Mouse (Mus musculus) T-helper 17 cell (primary cell): ENCODE measurements around the gene Dyrk1a.

ENCODE experiments used
- in situ Hi-C, 2 experiments: fragments of 300-600 bp; cut with MboI, MseI; formaldehyde crosslinking; loops; 1 replicate in 1 of 2; 2 replicates in 1 of 2; pipeline ENCODE4 v1.15.1; 2025; ENCODE audit warnings: high pct_unique_total_duplicates in 2 of 2

Gene Dyrk1a

DNA sequence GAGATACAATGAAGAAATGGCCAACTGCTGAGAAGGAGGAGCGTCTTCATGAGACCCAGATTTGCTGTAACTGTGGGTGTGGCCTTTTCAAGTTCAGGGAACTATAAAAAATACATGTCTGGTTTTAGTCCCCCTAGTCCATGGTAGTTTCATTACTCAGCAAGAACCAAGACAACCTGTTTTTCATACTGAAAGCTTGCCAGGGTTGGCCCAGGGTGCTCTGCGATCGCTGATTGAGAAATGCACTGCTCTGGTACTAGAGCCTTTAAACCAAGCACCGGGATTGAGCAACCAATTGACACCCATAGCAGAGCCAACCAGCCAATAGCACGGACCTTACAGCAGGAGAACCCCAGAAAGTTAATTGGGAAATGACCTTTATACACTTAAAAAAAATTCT, 13.6 kb upstream of the Dyrk1a start:
- in situ Hi-C loops: loop anchor here in 1 of 2 experiments (5.0 kb wide), 1 partner anchor 61 kb away; no protein-coding TSS in a partner anchor

DNA sequence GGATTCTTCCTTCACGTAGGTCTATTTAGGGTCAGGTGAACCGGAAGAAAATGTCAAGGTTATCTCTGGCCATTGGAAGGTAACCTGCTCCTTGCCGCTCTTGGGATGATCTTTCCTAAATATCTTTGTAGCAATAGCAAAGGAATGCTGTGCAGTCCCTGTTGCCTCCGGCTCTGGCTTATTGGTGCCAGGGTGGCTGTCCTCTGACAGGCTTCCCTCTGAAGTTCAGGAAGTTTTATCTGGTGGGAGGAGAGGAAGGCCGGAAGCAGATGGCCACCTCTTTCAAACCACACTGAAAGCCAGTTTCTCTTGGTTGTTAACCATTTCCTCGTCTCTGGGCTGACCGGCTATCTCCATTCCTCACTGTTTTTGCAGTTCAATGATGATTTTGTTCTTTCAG, 10.5 kb upstream of the Dyrk1a start:
- in situ Hi-C loops: loop anchor here in 1 of 2 experiments (5.0 kb wide), 1 partner anchor 58 kb away; no protein-coding TSS in a partner anchor

DNA sequence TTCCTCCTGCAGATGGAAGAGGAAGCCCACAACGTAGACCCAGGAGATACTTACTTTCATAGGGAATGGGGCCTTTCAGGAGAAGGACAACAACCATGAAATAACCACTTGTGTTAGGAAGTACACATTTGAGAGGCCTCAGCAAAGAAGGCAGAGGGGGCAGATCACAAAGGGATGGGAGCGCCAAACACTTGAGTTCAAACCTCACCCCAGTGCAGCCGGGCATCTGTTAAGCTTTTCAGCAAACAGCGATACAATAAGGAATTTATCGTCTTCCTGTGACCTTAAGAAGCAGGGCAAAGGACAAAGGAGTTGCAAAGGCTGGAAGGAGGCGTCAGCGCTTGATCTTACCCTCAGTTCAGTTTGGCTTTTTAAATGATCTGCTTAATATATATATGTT, 10.0 kb upstream of the Dyrk1a start:
- in situ Hi-C loops: loop anchor here (5.0 kb wide), 2 partner anchors 32 to 58 kb away; partner anchors contain the start of gene Vps26c (in 2 of the 2)

GRCm38 (mm10) chr16:94560618-94561017, 9.2 kb upstream of the Dyrk1a start:
- in situ Hi-C loops: loop anchor here (5.0 kb wide), 1 partner anchor 33 kb away; the partner anchor contains the start of gene Vps26c (in 2 of the 2)

GRCm38 (mm10) chr16:94566124-94566523, 3.7 kb upstream of the Dyrk1a start:
- in situ Hi-C loops: no loop called here

DNA sequence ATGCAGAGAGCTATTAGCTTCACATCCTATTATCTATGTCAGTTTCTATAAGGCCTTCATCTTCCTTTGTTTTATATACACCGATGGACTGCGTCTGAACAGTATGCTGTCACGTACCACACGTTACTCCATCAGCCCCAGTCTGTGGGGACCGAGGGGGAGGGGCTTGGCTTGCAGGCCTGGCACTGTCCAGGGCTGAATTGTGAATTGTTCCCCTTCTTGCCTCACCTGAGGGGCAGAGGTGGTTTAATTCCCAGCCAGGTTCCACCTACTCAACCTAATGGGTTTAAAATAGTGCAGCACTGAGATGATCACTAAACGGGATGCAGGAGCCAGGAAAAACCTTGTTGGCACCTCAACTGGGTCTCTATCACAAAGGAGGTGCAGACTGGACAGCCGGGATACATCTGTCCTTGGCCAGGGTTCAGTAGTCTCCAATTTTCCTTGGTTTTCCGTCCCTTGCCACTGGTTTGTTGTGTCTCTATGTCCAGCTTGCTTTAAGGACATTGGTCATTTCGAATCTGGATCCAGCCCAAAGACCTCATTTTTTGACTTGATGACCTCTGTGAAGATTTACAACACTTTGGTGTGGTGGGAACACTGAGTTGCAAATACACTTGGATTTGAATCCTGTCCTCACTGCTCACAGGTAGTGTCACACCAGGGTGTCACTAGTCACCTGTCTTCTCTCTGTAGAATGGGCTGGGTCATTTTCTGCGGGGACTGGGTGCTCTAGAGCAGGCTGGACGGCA, 2.8 kb upstream of the Dyrk1a start:
- in situ Hi-C loops: no loop called here

DNA sequence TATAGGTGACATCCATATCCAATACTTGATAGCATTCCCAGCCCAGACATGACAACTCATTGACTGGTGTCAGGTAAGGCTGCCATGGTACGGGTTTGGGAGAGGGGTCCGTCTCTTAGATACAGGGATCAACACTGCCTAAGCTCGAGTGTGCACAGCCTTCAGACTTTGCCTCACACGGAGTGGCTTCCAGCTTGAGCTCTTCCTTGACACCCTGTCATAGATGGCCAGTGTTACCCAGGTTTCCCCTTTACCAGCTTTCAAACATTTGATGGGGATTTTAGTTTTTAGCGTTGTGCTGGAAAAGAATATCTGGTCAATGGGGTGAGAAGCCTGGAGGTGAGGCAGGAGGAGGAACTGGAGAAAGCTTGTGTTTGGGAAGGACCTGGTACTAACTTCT, 2.1 kb upstream of the Dyrk1a start:
- in situ Hi-C loops: no loop called here

DNA sequence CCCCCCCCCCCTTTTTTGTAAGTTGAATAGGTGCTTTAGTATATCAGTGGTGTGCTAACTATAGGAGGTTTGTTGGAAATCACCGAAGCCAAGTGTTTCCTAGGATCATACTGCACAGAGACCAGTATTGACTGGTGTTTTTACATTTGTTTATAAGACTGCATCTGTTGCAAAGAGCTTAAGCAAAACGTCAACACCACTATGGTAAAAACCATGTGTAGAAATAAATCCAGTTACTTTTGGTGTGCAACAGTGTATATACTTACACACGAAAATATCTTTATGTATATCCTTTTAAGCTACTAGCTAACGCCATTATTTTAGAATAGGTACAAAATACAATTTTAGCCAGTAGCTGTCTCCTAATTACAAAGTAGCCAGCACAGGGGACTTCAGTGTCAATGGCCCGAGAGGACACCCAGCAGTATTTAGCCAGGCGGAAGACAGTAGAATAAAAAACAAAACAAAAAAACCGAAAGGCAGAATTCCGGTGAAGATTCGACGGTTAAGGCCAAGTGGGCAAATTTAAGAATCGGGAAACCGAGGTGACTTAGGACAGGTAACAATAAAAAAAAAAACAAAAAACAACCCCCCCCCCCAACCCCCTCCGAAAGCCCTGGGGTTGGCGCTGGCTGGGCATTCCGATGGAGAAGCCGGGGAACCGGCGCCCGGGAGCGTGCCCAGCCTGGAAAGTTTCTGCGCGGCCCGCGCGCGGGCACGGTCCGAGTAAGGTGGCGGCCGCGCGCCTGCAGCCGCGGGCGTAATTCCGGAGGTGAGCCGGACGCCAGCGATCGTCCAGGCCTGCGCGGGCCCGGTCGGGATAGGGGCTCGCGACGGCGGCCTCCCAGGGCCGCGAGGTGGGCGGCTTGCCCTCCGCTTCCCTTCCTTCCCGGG, 1.2 kb upstream of the Dyrk1a start:
- in situ Hi-C loops: no loop called here

- in situ Hi-C loops: no loop called here
Observed at GRCm38 (mm10) chr16:94570361-94571041, 691 bp downstream of the Dyrk1a start.

- in situ Hi-C loops: no loop called here
Observed at GRCm38 (mm10) chr16:94571111-94571993, 1.5 kb downstream of the Dyrk1a start.

- in situ Hi-C loops: no loop called here
Observed at GRCm38 (mm10) chr16:94572422-94572821, 2.6 kb downstream of the Dyrk1a start.

- in situ Hi-C loops: no loop called here
Observed at GRCm38 (mm10) chr16:94574025-94574717, 4.4 kb downstream of the Dyrk1a start.

DNA sequence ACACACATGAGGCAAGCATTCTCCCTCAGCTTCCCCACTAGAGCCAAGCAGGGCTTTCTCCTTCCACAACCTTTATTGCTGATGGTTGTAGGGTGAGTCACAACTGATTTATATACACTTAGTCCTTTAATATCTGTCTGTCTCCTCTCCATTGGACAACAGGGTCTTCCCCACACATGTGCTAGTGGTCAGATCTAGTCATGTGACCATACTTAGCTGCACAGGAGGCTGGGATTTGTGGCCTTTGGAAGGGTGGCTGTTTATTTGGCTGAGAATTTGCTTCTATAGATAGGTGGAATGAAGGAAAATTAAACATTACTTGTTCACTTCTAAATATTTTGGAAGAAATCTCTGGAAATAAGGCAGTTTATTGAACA, 4.9 kb downstream of the Dyrk1a start:
- in situ Hi-C loops: loop anchor here in 1 of 2 experiments (25.0 kb wide), 1 partner anchor 1163 kb away; no protein-coding TSS in a partner anchor

- in situ Hi-C loops: loop anchor here in 1 of 2 experiments (25.0 kb wide), 1 partner anchor 1162 kb away; no protein-coding TSS in a partner anchor
Observed at GRCm38 (mm10) chr16:94575757-94576156, 5.9 kb downstream of the Dyrk1a start.

GRCm38 (mm10) chr16:94579348-94579747, 9.5 kb downstream of the Dyrk1a start:
- in situ Hi-C loops: loop anchor here in 1 of 2 experiments (25.0 kb wide), 1 partner anchor 1158 kb away; no protein-coding TSS in a partner anchor

- in situ Hi-C loops: loop anchor here in 1 of 2 experiments (25.0 kb wide), 1 partner anchor 1156 kb away; no protein-coding TSS in a partner anchor
Observed at GRCm38 (mm10) chr16:94580844-94581405, 11.1 kb downstream of the Dyrk1a start.

DNA sequence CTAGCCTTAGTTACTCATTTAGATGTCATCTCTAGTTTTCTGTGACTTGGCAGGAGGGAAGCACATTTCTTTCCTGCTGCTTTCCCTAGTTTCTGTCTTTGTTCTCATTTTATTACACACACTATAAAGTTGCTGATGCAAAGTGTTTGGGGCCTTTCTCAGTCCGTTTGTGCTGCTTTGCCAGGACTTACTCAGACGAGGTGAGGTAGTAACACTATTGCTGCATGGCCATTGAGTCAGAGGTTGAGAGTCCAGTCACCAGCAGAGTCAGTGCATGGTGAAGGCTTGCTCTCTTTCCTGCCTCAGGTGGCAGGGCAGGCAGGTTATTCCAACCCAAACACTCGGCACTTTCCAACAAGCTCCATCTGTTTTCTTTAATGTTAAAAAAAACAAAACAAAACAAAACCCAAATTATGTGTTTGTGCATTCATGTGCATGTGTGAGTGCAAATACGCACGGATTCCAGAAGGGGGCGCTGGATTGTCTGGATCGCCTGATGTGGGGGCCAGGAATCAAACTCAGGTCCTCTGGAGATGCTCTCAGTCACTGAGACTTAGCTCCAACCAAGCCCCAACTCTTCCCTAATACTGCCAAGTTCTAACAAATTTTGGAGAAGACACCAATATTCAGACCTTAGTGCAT, 16.7 kb downstream of the Dyrk1a start:
- in situ Hi-C loops: loop anchor here in 1 of 2 experiments (25.0 kb wide), 1 partner anchor 1151 kb away; no protein-coding TSS in a partner anchor

DNA sequence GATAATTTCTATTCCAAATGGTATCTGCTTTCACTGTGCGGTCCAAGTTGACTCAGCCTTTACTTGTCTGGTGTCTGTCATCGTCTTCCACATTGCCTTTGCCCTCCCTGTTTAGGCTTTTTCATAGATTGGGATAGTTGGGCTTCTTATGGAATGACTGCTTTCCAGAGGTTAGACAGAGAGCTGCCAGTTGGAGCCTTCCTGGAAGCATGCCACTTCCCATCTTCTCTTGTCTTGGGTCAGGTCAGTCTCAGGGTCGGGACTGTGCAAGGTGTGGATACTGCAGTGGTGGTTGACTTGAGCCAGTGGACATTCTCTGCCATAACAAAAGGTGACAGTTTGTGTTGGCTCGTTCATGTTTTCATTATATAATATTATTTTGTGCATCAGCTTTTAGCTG, 17.7 kb downstream of the Dyrk1a start:
- in situ Hi-C loops: loop anchor here in 1 of 2 experiments (25.0 kb wide), 1 partner anchor 1150 kb away; no protein-coding TSS in a partner anchor

DNA sequence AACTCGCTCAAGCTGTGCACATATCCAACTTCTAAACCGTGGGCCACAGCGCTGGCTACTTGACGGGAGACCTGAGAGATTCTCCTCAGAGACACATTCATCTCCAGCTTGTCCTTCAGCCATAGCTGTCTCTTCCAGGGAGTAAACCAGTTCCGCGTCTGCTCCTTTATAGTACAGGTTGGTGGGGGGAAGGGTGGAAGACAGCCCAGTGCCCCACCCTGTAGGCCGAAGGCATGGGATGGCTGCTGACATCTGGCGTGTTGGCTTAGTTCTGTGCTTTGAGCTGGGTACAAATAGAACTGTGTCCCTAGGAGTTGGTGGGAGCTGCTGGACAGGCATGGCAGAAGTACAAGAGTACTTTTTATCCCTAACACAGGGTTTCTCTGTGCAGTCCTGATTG, 18.4 kb downstream of the Dyrk1a start:
- in situ Hi-C loops: loop anchor here in 1 of 2 experiments (25.0 kb wide), 1 partner anchor 1149 kb away; no protein-coding TSS in a partner anchor
